Comparison of ENCODE assay signal across 18 mouse cellular contexts in the genomic region with DNA sequence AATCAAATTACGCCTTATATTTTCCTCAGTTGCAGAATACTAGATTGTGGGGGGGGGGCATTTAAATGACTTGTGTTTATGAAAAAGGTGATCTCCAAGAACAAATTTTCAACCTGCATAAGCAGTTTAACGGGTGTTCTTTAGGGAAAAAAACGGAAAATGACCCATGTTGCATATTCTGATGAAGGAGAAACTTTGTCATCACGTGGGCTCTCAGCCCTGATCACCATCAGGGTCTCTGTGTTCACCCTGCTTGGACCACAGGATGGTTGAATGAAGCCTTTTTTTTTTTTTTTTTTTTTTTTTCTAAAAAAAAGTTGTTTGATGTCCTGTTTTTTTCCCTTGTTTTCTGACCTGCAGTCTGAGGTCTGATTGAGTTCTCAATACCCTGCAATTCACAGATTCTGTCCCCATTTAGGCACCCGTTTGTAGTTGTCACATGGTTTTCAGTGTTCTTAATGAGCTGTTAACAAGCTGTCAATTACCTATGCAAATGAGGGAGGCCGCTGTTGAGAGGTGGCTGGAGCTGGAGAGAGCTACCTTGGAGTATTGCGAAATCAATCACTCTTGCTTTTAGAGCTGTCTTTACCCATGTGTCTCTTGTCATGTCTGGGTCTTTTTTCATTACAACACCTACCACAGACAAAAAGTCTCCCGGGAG.
DNase-seq lines count a peak whose midpoint lies in the region; ATAC-seq and TF ChIP-seq lines count a peak whose summit lies in the region.
"Had no signal": no experiment of that assay in that cellular context is flagged by ENCODE, and none has a peak within 500 bp of the region (broad histone marks: within the 10 kb centered on the region; RNA-seq: fewer than 3 reads in every experiment).

No protein-coding gene starts in this region.

- no peak for TF ChIP-seq CTCF in midbrain, postnatal 0 days (IDR thresholded peaks at IDR 0.05)
- no peak for TF ChIP-seq CTCF in brain, embryonic 14.5 days (IDR thresholded peaks at IDR 0.05; ENCODE audit: borderline replicate concordance, extremely low read depth, insufficient read depth, insufficient read length)

- H3K4me1 ChIP-seq in midbrain, embryonic 13.5 days (replicated peaks): peaks cover 11% of the 10 kb centered on the region
- no peaks in the 10 kb centered on the region for H3K4me1 ChIP-seq in midbrain, postnatal 0 days (ENCODE audit: insufficient read depth, low read length)
- H3K4me1 ChIP-seq in forebrain, embryonic 14.5 days (ENCODE audit: control insufficient read depth, insufficient read depth, low read length): peaks cover 11% of the 10 kb centered on the region
- H3K4me1 ChIP-seq in hindbrain, embryonic 13.5 days (replicated peaks): peaks cover 7% of the 10 kb centered on the region
- H3K4me1 ChIP-seq: heart, embryonic 15.5 days had no signal

- H3K4me3 ChIP-seq in midbrain, embryonic 13.5 days (replicated peaks): no peak overlapping the region
- no peak overlapping the region for H3K4me3 ChIP-seq in midbrain, postnatal 0 days (ENCODE audit: low read depth, low read length)
- H3K4me3 ChIP-seq in forebrain, embryonic 14.5 days (ENCODE audit: low read depth, low read length): no peak overlapping the region
- H3K4me3 ChIP-seq in hindbrain, embryonic 13.5 days: no peak overlapping the region
- H3K4me3 ChIP-seq: embryonic facial prominence, embryonic 13.5 days; heart, embryonic 15.5 days had no signal

- ATAC-seq in midbrain, embryonic 13.5 days: peak; percentile 43; the same call in 1 of the 2 replicates
- ATAC-seq in midbrain, postnatal 0 days (ENCODE audit: low FRiP score): no peak
- ATAC-seq in forebrain, embryonic 14.5 days: peak; percentile 96
- peak; percentile 46; the same call in 1 of the 2 replicates for ATAC-seq in hindbrain, embryonic 13.5 days (ENCODE audit: low FRiP score)
- ATAC-seq: intestine, embryonic 16.5 days; liver, postnatal 0 days had no signal

- no peak for TF ChIP-seq POLR2A in brain, embryonic 14.5 days (IDR thresholded peaks at IDR 0.05; ENCODE audit: borderline replicate concordance, extremely low read depth, insufficient read depth, insufficient read length, poor library complexity, severe bottlenecking)

- H3K9me3 ChIP-seq in midbrain, embryonic 13.5 days: no peaks in the 10 kb centered on the region
- H3K9me3 ChIP-seq in midbrain, postnatal 0 days (ENCODE audit: low read length): no peaks in the 10 kb centered on the region
- H3K9me3 ChIP-seq in forebrain, embryonic 14.5 days (replicated peaks; ENCODE audit: control insufficient read depth, low read length): peaks cover 4% of the 10 kb centered on the region; the same call in 1 of the 2 replicates
- H3K9me3 ChIP-seq in hindbrain, embryonic 13.5 days: no peaks in the 10 kb centered on the region
- H3K9me3 ChIP-seq: embryonic facial prominence, embryonic 13.5 days; heart, embryonic 15.5 days had no signal

- 0 out of 2 replicates have a peak, but pooled peaks cover 5% of the 10 kb centered on the region for H3K27me3 ChIP-seq in midbrain, embryonic 13.5 days
- H3K27me3 ChIP-seq in midbrain, postnatal 0 days (ENCODE audit: insufficient read depth, low read length): no peaks in the 10 kb centered on the region
- H3K27me3 ChIP-seq in forebrain, embryonic 14.5 days (replicated peaks; ENCODE audit: control insufficient read depth, insufficient read depth, low read length): no peaks in the 10 kb centered on the region
- peaks cover 36% of the 10 kb centered on the region for H3K27me3 ChIP-seq in hindbrain, embryonic 13.5 days

- no peak for DNase-seq in midbrain, postnatal 0 days (ENCODE audit: low spot score)
- peak; percentile 94 for DNase-seq in brain, embryonic 14.5 days (ENCODE audit: low read depth)
- DNase-seq in forebrain, embryonic 14.5 days (ENCODE audit: low spot score): peak; percentile 92
- no peak for DNase-seq in layer of hippocampus, postnatal 25 days (ENCODE audit: extremely low spot score in 1 of 2, low spot score in 1 of 2)
- DNase-seq in spleen, postnatal 14 days (ENCODE audit: low spot score in 2 of 2): no peak
- no peak for DNase-seq in yolk sac, embryonic 10.5 days (ENCODE audit: low spot score)
- DNase-seq: adrenal gland, adult 8-10 months; cerebellum, adult 9-10 months; gastrocnemius, postnatal 25 days; liver; liver, postnatal 0 days; lung, postnatal 10 days had no signal

- H3K4me2 ChIP-seq in midbrain, embryonic 13.5 days (replicated peaks): no peak overlapping the region
- H3K4me2 ChIP-seq in midbrain, postnatal 0 days (ENCODE audit: low read depth, low read length, poor library complexity, severe bottlenecking): no peak overlapping the region
- H3K4me2 ChIP-seq in forebrain, embryonic 14.5 days (ENCODE audit: low read length): peak overlapping the region; percentile 26; the same call in 1 of the 2 replicates
- no peak overlapping the region for H3K4me2 ChIP-seq in hindbrain, embryonic 13.5 days
- H3K4me2 ChIP-seq: embryonic facial prominence, embryonic 13.5 days; heart, embryonic 15.5 days had no signal

- 0 out of 2 replicates have a peak overlapping the region, but pooled peaks have one; percentile 14 for H3K27ac ChIP-seq in midbrain, embryonic 13.5 days
- no peak overlapping the region for H3K27ac ChIP-seq in midbrain, postnatal 0 days (ENCODE audit: low read depth, low read length)
- H3K27ac ChIP-seq in forebrain, embryonic 14.5 days (ENCODE audit: low read depth, low read length): peak overlapping the region; percentile 85
- H3K27ac ChIP-seq in hindbrain, embryonic 13.5 days: no peak overlapping the region
- H3K27ac ChIP-seq: embryonic facial prominence, embryonic 13.5 days; heart, embryonic 15.5 days; kidney, postnatal 0 days had no signal

- no peak overlapping the region for H3K9ac ChIP-seq in midbrain, embryonic 13.5 days (replicated peaks)
- H3K9ac ChIP-seq in midbrain, postnatal 0 days (replicated peaks; ENCODE audit: low read length, poor library complexity, severe bottlenecking): no peak overlapping the region
- H3K9ac ChIP-seq in forebrain, embryonic 14.5 days (ENCODE audit: low read length): no peak overlapping the region; the same call in 1 of the 2 replicates
- H3K9ac ChIP-seq in hindbrain, embryonic 13.5 days: no peak overlapping the region
- H3K9ac ChIP-seq: embryonic facial prominence, embryonic 13.5 days; heart, embryonic 15.5 days; liver, postnatal 0 days had no signal

- no peaks in the 10 kb centered on the region for H3K36me3 ChIP-seq in midbrain, embryonic 13.5 days
- H3K36me3 ChIP-seq in midbrain, postnatal 0 days (ENCODE audit: insufficient read depth, low read length): no peaks in the 10 kb centered on the region
- H3K36me3 ChIP-seq in forebrain, embryonic 14.5 days (ENCODE audit: control insufficient read depth, insufficient read depth, low read length): no peaks in the 10 kb centered on the region
- H3K36me3 ChIP-seq in hindbrain, embryonic 13.5 days: no peaks in the 10 kb centered on the region
- H3K36me3 ChIP-seq: embryonic facial prominence, embryonic 13.5 days; heart, embryonic 15.5 days had no signal

- 33% methylated on average over 8 of the region's 8 CpGs for WGBS in midbrain, embryonic 13.5 days
- 36% methylated on average over 8 of the region's 8 CpGs for WGBS in midbrain, postnatal 0 days
- WGBS in forebrain, embryonic 14.5 days: 14% methylated on average over 8 of the region's 8 CpGs
- 25% methylated on average over 8 of the region's 8 CpGs for WGBS in hindbrain, embryonic 13.5 days

Comparison
In these comparisons a context has a peak if more than half of its experiments do, and no peak if none do; other contexts are left out.
1. H3K27ac ChIP-seq: peak in midbrain, embryonic 13.5 days (single experiment) and forebrain, embryonic 14.5 days (single experiment); none in midbrain, postnatal 0 days (single experiment) and hindbrain, embryonic 13.5 days (single experiment).
2. DNase-seq: peak in brain, embryonic 14.5 days (single experiment) and forebrain, embryonic 14.5 days (single experiment); none in midbrain, postnatal 0 days (single experiment), layer of hippocampus, postnatal 25 days (0 of 2), spleen, postnatal 14 days (0 of 2) and yolk sac, embryonic 10.5 days (single experiment).